Mouse (Mus musculus) bone marrow macrophage, adult 2 months (primary cell): Measurements from ENCODE around the gene Ccdc155.

ENCODE experiments used
- CTCF ChIP-seq: IDR thresholded peaks from 2 replicates; pipeline ENCODE4 v1.5.1; 2012; ENCODE audit warnings: low read depth, mild to moderate bottlenecking, low read length, moderate library complexity
- POLR2A ChIP-seq: IDR thresholded peaks from 2 replicates; pipeline ENCODE4 v1.6.1; 2012; ENCODE audit warnings: mild to moderate bottlenecking, low read depth, low read length, borderline replicate concordance

GRCm38 (mm10) chr7:45224826-45225225 lies 20.1 kb upstream of the Ccdc155 start:
- TF ChIP-seq CTCF (no peak), POLR2A (no peak)
